Mouse (Mus musculus): Measurements from ENCODE around the gene Vstm5.

GRCm38 (mm10) chr9:15209320-15209719 lies 29.5 kb upstream of the Vstm5 start:
- TF ChIP-seq ZNF384 (IDR thresholded peaks at IDR 0.05; ENCODE audit: low read depth, low read length) = no peak
- TF ChIP-seq HCFC1 (IDR thresholded peaks at IDR 0.05; ENCODE audit: borderline replicate concordance, insufficient read depth, low read length) = no peak
- no peak for TF ChIP-seq ZC3H11A (IDR thresholded peaks at IDR 0.05; ENCODE audit: borderline replicate concordance, low read depth, low read length)
- no peak for TF ChIP-seq CHD2 (IDR thresholded peaks at IDR 0.05; ENCODE audit: low read depth, low read length)
- TF ChIP-seq MAFK (IDR thresholded peaks at IDR 0.05; ENCODE audit: insufficient read depth, low read depth, low read length) = no peak

All from ES-E14 (cell line).